Mouse (Mus musculus): ENCODE results near the gene Babam2. TPM values are rescaled to one million over a fixed set of nuclear protein-coding genes. Genes with fewer than 3 reads are reported as not detected.
A peak's percentile ranks its signal among the peaks of the same experiment; 100 is the strongest.
"Not testable (repeated sequence)": the region's sequence is repeated elsewhere in the genome, so short reads cannot be mapped to it uniquely, and the experiment has no call there.

Gene Babam2
- polyA plus RNA-seq, 1 experiment from 2014 or later = 90.2 TPM

DNA sequence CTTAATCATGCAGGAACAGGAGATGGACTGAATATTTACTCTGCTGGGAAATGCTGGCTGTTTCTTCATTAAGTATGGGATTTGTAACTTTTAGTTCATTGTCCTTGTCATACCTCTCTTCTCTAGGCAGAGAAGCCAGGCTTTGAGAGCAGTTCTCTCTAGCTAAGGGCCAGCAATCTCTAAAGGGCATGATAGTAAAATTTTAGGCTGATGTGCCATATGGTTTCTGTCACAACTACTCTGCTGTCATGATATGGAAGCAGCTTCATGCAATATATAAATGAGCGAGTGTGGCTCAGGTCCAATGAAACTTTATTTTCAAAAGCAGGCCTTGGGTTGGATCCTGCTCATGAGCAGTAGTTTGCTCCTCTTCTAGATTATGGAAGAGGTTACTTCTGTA is 142.9 kb downstream of the Babam2 start:
- no peak overlapping the region for H3K4me3 ChIP-seq (replicated peaks; ENCODE audit: low read depth, low read length)
- no peak overlapping the region for H3K9ac ChIP-seq (ENCODE audit: low read depth, low read length)
- DNase-seq (ENCODE audit: low spot score) (no peak), ATAC-seq (replicated peaks; ENCODE audit: low FRiP score, low read depth) (no peak)
- H3K27ac ChIP-seq = no peak overlapping the region
- H3K36me3 ChIP-seq (ENCODE audit: insufficient read depth, low read length) = no peaks in the 10 kb centered on the region
- H3K4me1 ChIP-seq (replicated peaks; ENCODE audit: insufficient read depth, low read length) = no peaks in the 10 kb centered on the region
- TF ChIP-seq CTCF (IDR thresholded peaks at IDR 0.05; ENCODE audit: low read depth) = no peak
- no peaks in the 10 kb centered on the region for H3K9me3 ChIP-seq (replicated peaks; ENCODE audit: low read length)
- 72% methylated on average over 1 of the region's 1 CpGs for WGBS
- no peaks in the 10 kb centered on the region for H3K27me3 ChIP-seq (ENCODE audit: insufficient read depth, low read length)
- no peak overlapping the region for H3K4me2 ChIP-seq (ENCODE audit: low read length)

DNA sequence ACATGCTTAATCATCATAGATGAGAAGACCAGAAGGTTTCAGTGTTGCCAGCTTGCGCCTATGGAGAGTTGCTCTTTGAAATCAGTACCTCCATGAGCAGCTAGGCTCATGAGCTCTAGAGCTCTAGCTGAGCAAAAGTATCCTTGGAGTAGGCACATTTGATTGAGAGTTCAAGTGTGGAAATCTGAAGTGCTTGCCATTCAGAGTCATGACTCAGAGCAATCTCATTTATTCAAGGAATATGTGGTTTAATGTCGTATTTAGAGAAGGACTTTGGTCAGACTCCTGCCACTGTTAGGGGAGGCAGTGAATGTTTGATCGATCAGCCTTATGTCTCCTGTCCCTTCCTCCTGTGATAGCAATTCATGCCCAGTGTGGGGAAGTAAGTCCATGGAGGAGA is 147.4 kb downstream of the Babam2 start:
- ATAC-seq (replicated peaks; ENCODE audit: low FRiP score, low read depth) (no peak), DNase-seq (ENCODE audit: low spot score) (no peak)
- H3K4me2 ChIP-seq (ENCODE audit: low read length) = no peak overlapping the region
- H3K4me1 ChIP-seq (replicated peaks; ENCODE audit: insufficient read depth, low read length) = no peaks in the 10 kb centered on the region
- no peak overlapping the region for H3K27ac ChIP-seq
- 88% methylated on average over 3 of the region's 3 CpGs for WGBS
- H3K27me3 ChIP-seq (ENCODE audit: insufficient read depth, low read length) = no peaks in the 10 kb centered on the region
- no peaks in the 10 kb centered on the region for H3K36me3 ChIP-seq (ENCODE audit: insufficient read depth, low read length)
- H3K4me3 ChIP-seq (replicated peaks; ENCODE audit: low read depth, low read length) = no peak overlapping the region
- H3K9ac ChIP-seq (ENCODE audit: low read depth, low read length) = no peak overlapping the region
- TF ChIP-seq CTCF (IDR thresholded peaks at IDR 0.05; ENCODE audit: low read depth) = no peak
- H3K9me3 ChIP-seq (replicated peaks; ENCODE audit: low read length) = no peaks in the 10 kb centered on the region

DNA sequence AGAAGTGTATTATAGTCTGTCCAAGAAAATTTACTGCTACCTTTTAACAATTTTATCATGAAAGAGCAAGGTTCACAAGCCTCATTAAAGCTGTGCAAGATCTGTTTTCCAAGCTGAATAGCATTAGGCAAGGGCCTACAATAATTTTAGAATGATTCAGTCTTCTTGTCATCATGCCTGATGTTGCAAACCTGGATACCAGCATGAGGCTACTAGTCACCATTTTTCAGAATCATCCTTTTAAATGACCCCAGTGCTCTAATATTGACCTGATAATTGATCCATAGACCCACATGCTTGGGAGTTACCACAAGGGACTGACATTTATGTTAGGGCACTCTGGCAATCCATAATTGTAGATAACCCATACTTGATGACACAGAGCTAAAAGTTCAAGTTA is 149.5 kb downstream of the Babam2 start:
- ATAC-seq (replicated peaks; ENCODE audit: low FRiP score, low read depth) = no peak
- Histone ChIP-seq H3K9ac (ENCODE audit: low read depth, low read length) (no peak overlapping the region), H3K27ac (no peak overlapping the region), H3K36me3 (ENCODE audit: insufficient read depth, low read length) (no peaks in the 10 kb centered on the region), H3K9me3 (replicated peaks; ENCODE audit: low read length) (no peaks in the 10 kb centered on the region), H3K4me1 (replicated peaks; ENCODE audit: insufficient read depth, low read length) (no peaks in the 10 kb centered on the region), H3K4me3 (replicated peaks; ENCODE audit: low read depth, low read length) (no peak overlapping the region), H3K27me3 (ENCODE audit: insufficient read depth, low read length) (no peaks in the 10 kb centered on the region), H3K4me2 (ENCODE audit: low read length) (no peak overlapping the region)
- DNase-seq (ENCODE audit: low spot score) = no peak
- TF ChIP-seq CTCF (IDR thresholded peaks at IDR 0.05; ENCODE audit: low read depth) = no peak

DNA sequence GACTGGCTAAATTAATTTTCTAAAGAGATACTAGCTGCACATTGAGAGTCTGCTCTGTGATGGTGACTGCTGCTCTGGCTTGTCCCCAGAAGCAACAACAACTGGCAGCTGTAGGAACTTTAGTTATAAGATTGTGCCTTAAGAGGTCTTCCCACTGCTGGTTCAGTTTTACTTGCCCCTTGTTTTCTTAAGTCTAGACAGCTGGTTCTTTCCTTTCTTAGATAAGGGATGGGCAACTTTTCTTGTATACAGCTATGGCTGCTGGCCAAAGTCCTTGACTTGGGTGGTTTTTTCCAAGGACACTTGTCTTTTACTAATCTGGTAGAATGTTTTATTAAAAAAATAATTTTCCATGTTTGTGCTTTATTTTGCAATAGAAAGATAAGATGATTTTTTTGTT is 151.5 kb downstream of the Babam2 start:
- DNase-seq (ENCODE audit: low spot score) = no peak
- Histone ChIP-seq H3K4me3 (replicated peaks; ENCODE audit: low read depth, low read length) (no peak overlapping the region), H3K9me3 (replicated peaks; ENCODE audit: low read length) (no peaks in the 10 kb centered on the region), H3K27me3 (ENCODE audit: insufficient read depth, low read length) (no peaks in the 10 kb centered on the region), H3K9ac (ENCODE audit: low read depth, low read length) (no peak overlapping the region), H3K4me2 (ENCODE audit: low read length) (no peak overlapping the region), H3K27ac (no peak overlapping the region), H3K36me3 (ENCODE audit: insufficient read depth, low read length) (no peaks in the 10 kb centered on the region), H3K4me1 (replicated peaks; ENCODE audit: insufficient read depth, low read length) (no peaks in the 10 kb centered on the region)
- ATAC-seq (replicated peaks; ENCODE audit: low FRiP score, low read depth) = no peak
- TF ChIP-seq CTCF (IDR thresholded peaks at IDR 0.05; ENCODE audit: low read depth) = no peak

DNA sequence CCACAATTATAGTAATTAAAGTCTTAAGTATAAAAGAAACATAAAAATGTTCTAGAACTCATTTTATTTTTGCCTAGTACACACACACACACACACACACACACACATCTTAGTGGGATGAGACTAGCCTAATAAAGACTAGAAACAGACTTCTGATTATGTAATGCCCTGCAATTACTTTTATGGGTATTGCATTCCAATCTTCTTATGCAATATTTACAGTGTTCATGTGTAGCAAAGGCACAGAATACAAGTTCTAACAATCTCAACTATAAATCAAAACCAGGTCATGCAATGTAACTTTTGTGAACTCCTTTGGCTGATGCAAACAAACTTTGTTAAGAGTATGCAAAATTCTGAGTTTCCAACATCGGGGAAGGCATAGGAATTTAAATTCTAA is 155.3 kb downstream of the Babam2 start:
- no peak for ATAC-seq (replicated peaks; ENCODE audit: low FRiP score, low read depth)
- Histone ChIP-seq H3K4me2 (ENCODE audit: low read length) (no peak overlapping the region), H3K27ac (no peak overlapping the region), H3K4me1 (replicated peaks; ENCODE audit: insufficient read depth, low read length) (no peaks in the 10 kb centered on the region), H3K27me3 (ENCODE audit: insufficient read depth, low read length) (no peaks in the 10 kb centered on the region), H3K36me3 (ENCODE audit: insufficient read depth, low read length) (no peaks in the 10 kb centered on the region), H3K9ac (ENCODE audit: low read depth, low read length) (no peak overlapping the region), H3K4me3 (replicated peaks; ENCODE audit: low read depth, low read length) (no peak overlapping the region), H3K9me3 (replicated peaks; ENCODE audit: low read length) (no peaks in the 10 kb centered on the region)
- WGBS = 56% methylated on average over 1 of the region's 1 CpGs
- DNase-seq (ENCODE audit: low spot score) = peak; percentile 36
- no peak for TF ChIP-seq CTCF (IDR thresholded peaks at IDR 0.05; ENCODE audit: low read depth)

DNA sequence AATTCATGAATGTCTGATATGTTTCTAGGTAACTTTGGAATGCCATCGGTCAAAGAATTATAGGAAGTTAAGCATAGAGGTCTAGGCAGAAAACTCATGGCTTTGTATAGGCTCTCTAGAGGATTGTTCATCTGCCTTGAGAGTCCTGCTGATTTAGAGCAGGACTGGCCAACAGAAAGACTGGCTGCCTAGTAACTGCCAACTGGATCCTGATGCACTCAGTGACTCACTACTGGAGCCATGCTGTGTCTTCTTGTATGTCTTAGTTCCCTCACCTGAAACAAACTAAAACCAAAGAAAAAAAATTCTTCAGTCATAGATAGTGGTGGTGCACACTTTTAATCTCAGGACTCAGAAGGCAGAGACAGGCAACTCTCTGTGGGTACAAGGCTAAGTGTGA is 156.3 kb downstream of the Babam2 start:
- DNase-seq (ENCODE audit: low spot score) = no peak
- no peak overlapping the region for H3K4me3 ChIP-seq (replicated peaks; ENCODE audit: low read depth, low read length)
- H3K4me2 ChIP-seq (ENCODE audit: low read length) = no peak overlapping the region
- 95% methylated on average over 1 of the region's 1 CpGs for WGBS
- no peak for ATAC-seq (replicated peaks; ENCODE audit: low FRiP score, low read depth)
- H3K27me3 ChIP-seq (ENCODE audit: insufficient read depth, low read length) = no peaks in the 10 kb centered on the region
- TF ChIP-seq CTCF (IDR thresholded peaks at IDR 0.05; ENCODE audit: low read depth) = no peak
- H3K36me3 ChIP-seq (ENCODE audit: insufficient read depth, low read length) = no peaks in the 10 kb centered on the region
- no peaks in the 10 kb centered on the region for H3K4me1 ChIP-seq (replicated peaks; ENCODE audit: insufficient read depth, low read length)
- H3K9me3 ChIP-seq (replicated peaks; ENCODE audit: low read length) = no peaks in the 10 kb centered on the region
- H3K9ac ChIP-seq (ENCODE audit: low read depth, low read length) = no peak overlapping the region
- no peak overlapping the region for H3K27ac ChIP-seq

DNA sequence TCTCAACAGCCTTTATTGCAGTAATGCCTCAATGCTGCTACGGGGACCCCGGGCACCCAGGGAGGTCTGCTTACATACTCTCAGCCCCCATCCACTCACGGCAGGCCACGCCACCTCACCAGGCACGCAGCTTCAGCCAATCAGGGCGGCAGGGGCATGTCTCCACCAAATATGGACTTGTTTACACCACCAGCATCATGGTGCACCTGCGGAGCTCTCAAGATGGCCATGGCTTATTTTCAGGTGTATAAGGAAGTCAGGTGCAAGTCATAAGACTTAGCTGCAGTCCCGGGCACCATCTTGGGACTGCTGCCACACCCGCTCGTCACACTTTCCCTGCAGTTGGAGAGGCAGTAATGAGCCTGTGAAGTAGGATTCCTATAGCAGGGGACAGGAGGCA is 161.4 kb downstream of the Babam2 start:
- WGBS = 75% methylated on average over 10 of the region's 10 CpGs
- not testable (repeated sequence) for H3K9ac ChIP-seq (ENCODE audit: low read depth, low read length); H3K4me2 ChIP-seq (ENCODE audit: low read length); DNase-seq (ENCODE audit: low spot score); H3K27me3 ChIP-seq (ENCODE audit: insufficient read depth, low read length); ATAC-seq (replicated peaks; ENCODE audit: low FRiP score, low read depth); H3K4me1 ChIP-seq (replicated peaks; ENCODE audit: insufficient read depth, low read length); H3K27ac ChIP-seq; H3K36me3 ChIP-seq (ENCODE audit: insufficient read depth, low read length); H3K4me3 ChIP-seq (replicated peaks; ENCODE audit: low read depth, low read length); H3K9me3 ChIP-seq (replicated peaks; ENCODE audit: low read length)
